Mouse (Mus musculus): Measurements from ENCODE around the gene Trmt11.

GRCm38 (mm10) chr10:30564651-30565050 lies 35.9 kb downstream of the Trmt11 start:
- no peak for TF ChIP-seq CTCF (IDR thresholded peaks at IDR 0.05)
- TF ChIP-seq EP300 (IDR thresholded peaks at IDR 0.05) = no peak
